Mouse (Mus musculus) heart, postnatal 0 days (tissue): ENCODE measurements around the gene Ogdh.

Experiments used
- CTCF ChIP-seq: IDR thresholded peaks from 2 replicates; pipeline ENCODE4 v1.5.1; 2016; ENCODE audit warnings: antibody characterized with exemption, control low read depth, low read depth
- EP300 ChIP-seq: IDR thresholded peaks from 2 replicates; pipeline ENCODE4 v1.6.1; 2016; ENCODE audit warnings: antibody characterized with exemption, low read depth

DNA sequence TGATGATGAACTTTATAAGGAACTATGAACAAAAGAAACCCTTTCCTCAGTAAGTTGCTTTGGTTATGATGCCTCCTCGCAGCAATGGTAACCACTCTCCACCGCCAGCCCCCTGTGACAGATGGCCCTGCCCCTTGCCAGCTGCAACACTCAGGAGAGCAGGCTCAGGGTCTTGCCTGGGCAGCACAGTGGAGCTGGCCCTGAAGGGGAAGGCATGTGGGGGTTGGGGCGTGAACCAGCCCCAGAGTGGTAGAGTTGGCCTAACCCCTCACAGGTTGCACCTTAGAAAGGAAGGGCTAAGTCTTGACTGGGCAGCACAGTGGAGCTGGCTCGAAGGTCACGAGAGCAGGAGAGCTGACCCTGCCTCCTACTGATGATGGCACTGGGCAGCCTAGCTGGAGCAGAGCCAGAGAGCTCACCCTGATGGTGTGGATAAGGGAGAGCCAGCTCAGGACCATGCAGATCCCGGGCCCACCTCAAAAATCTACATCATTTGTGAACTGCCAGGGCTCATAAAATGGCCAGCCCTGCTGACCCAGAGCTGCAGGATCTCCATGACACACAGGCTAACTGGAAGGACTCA is 34.9 kb upstream of the Ogdh start:
- TF ChIP-seq CTCF (no peak), EP300 (no peak)
